Mouse (Mus musculus) frontal cortex, postnatal 10 days (tissue): Measurements from ENCODE around the gene Fam32a.

Experiments
- DNase-seq, 2 experiments: peaks; one replicate each; pipeline ENCODE4 v3.0.0; 2022; ENCODE audit warnings: low spot score in 2 of 2, mixed read lengths in 1 of 2

Fam32a gene

GRCm38 (mm10) chr8:72240403-72240763 lies 20.9 kb downstream of the Fam32a start:
- no peak for DNase-seq

DNA sequence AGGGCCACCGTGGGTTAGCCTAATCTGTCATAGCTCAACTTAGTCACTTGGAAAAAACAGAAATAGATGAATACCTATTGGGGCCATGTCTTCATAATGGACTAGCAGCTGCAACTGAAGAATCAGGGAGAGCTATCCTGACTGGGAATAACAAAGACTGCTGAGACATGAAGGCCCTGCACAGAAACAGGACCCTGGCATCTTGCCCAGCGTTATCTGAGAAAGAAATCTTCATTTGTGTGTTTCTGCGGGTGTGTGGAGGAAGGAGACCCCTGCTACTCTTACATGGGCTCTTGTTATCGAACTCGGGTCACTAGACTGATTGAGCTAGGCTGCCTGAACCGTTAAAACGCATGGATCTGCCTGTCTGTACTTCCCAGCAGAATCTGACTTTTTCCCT lies 21.4 kb downstream of the Fam32a start:
- no peak for DNase-seq

- no peak for DNase-seq
Observed at GRCm38 (mm10) chr8:72242226-72242625, 22.7 kb downstream of the Fam32a start.

GRCm38 (mm10) chr8:72244610-72245009 lies 25.1 kb downstream of the Fam32a start:
- no peak for DNase-seq

DNA sequence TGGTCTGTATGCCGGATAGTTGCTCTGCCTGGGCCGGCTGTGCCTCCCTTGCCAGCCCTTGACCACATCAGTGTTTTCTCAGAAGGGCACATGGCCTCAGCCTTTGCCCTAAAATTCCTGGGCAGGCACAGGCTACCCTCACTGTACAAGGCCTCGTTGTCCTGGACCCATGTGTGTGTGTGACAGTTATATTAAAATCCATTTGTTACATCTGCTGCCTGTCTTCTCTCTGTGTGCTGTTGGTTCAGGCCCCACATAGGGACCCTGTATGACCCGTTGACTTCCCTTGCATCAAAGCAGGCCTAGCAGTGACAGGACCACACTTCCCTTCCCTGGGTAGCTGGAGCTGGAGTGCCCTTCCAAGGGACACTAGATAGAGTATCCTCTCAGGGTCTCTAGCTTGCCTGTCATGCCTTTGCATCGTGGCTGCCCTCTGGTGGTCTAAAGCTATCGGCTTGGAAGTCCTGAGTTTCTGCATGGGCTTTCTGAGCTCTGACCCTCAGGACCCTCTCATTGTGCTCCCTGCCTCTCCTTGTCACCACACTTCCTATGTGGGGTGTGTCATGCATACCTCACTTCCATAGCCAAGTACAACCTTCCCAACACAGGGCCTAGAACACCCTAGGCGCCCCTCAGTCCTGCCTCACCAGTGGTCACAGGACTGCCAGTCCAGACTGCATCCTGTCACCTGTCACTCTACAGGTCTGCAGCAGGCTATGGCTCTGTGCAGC lies 37.8 kb downstream of the Fam32a start:
- peak in 1 of 2 experiments; percentile 47 for DNase-seq

GRCm38 (mm10) chr8:72257902-72258238 lies 38.3 kb downstream of the Fam32a start:
- DNase-seq: no peak

- DNase-seq: no peak
Observed at GRCm38 (mm10) chr8:72259862-72260261, 40.3 kb downstream of the Fam32a start.

- DNase-seq: no peak
Observed at GRCm38 (mm10) chr8:72260585-72260984, 41.1 kb downstream of the Fam32a start.

DNA sequence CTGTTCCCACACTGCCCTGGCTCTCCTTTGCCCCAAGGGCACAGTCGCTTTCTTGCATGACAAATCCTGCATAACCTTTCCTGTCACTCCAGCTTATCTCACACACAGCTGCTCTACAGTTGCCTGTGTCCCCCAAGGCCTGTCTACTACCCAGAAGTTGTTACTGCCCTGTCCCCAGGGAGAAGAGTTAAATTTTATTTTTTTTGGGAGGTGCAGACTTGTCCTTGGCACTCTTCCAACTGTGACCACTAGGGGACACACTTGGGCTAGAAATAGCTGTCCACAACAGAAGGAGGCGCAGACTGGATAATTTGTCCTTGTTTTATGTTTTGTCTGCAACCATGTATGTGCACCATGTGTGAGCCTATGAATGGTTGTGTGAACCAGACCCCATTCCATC lies 41.5 kb downstream of the Fam32a start:
- peak in 1 of 2 experiments; percentile 46 for DNase-seq

DNA sequence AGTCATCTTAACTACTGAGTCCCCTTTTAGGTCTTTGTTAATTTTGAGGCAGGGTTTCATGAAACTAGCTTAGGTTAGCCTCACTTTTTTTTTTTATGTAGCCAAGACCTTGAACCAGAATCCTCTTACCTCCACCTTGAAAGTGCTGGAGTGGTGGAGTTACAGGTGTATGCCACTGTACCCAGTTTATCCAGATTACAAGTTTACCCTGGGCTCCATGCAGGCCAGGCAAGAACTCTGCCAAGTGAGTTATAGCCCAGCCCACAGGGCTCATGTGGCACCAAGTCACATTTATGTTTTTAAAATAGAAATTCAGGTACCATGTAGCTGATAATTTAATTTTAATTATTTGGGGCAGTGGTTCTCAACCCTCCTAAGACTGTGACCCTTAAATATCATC lies 41.9 kb downstream of the Fam32a start:
- DNase-seq: no peak

GRCm38 (mm10) chr8:72261872-72262271 lies 42.3 kb downstream of the Fam32a start:
- no peak for DNase-seq

- no peak for DNase-seq
Observed at GRCm38 (mm10) chr8:72262756-72263155, 43.2 kb downstream of the Fam32a start.

DNA sequence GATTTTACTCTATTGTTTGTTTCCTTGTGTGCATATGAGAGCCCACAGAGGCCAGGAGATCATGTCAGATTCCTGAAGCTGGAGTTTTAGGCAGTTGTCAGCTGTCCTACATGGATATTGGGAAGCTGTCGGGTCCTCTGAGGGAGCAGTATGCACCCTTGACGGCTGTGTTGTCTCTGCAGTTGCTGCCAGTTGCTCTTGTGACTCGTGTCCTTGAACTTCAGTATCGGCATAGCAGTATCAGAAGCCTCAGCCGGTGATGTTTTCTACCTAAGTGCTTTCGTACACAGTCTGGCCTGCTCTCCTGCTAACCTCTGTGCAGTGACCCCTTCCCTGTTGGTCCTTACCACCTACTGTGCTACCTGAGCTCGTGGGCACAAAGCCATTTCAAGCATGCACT lies 43.9 kb downstream of the Fam32a start:
- DNase-seq: no peak

DNA sequence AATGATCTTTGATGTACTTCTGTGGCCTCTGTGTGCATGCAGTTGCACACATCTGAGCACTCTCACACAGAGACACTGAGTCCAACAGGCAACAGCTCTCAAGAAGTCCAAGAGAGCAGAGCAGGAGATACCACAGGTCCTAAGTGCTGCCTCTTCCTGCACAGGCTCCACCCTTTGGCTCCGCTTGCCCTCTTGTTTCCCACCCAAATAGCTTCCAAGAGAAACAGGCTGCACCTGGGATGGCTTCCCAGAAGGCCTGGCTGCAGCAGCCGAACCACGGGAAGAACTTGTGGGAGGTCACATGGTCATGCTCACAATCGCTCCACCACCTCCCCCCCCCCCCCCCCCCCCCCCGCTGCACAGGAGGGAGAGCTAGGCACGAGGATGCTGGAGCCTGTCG lies 45.8 kb downstream of the Fam32a start:
- DNase-seq: no peak

- no peak for DNase-seq
Observed at GRCm38 (mm10) chr8:72266671-72267070, 47.1 kb downstream of the Fam32a start.

DNA sequence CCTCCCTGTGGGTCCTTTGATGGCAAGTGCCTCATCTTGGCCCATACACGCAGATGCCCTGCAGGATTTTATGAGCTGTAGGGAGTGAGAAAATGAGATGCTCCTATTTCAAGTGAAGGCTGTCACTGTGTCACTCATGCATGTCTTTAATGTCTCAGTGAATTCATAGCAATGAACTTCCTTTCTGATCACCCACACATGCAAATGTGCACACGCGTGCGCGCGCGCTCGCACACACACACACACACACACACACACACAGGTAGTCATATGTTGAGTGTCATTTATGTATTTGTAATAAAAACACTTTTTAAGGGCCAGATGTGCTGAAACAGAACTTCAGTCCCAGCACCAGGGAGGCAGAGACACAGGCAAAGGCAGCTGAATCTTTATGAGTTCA lies 47.6 kb downstream of the Fam32a start:
- no peak for DNase-seq

DNA sequence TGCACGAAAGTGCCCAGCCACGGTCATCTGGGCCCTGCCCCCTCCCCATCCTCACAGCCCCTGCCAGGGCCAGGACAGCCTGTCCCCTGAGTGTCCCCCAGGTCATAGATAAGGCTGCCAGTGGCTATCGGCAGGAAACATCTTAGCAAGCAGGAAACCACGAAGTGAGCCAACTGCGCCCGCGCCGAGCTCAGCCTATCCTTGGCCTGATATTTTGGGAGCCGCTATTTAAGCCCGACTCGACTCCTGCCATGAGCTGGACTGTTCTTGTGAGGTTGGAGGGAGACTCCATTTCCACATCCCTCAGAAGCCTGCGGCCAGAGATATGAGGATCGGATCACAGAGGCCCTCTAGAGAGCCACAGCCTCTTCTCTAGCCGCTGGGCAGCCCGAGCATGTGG lies 48.8 kb downstream of the Fam32a start:
- DNase-seq: peak in 1 of 2 experiments; percentile 38

DNA sequence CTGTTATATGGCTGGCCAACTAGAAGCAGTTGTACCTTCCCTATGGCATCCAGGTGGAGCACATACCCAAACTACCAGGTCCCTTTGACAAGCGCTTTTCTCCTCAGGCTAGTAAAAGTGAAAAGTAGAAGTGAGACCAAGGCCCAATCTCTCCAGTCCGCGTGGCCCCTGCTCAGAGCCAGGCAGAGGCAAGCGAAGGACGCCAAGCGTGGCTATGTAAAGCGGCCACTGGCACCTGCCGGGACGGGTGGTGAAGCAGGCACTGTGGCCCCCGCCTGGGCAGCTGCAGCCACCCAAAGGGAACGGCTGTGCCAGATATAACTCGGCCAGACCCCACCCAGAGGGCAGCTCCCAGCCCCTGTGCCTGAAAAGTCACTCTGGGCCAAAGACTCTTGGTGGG lies 51.1 kb downstream of the Fam32a start:
- DNase-seq: no peak

GRCm38 (mm10) chr8:72271051-72271660 lies 51.6 kb downstream of the Fam32a start:
- DNase-seq: no peak

DNA sequence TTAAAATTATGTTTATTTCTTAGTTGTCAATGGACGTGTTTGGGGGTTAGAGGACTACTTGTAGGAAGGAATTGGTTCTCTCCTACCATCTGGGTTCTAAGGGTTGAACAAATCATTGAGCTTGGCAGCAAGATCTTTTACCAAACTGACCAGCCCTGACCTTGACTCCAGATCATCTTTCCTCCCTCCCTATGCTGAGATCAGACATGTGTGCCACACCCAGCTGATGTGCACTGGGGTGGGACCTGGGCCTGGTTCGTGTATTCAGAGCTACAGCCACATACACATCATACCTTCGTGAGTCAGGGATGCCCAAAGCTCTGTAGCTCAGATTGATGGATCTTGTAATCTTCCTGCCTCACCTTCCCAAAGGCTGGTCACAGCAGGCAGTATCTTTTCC lies 52.2 kb downstream of the Fam32a start:
- no peak for DNase-seq

GRCm38 (mm10) chr8:72272361-72272760 lies 52.8 kb downstream of the Fam32a start:
- DNase-seq: peak; percentile 54 to 56

DNA sequence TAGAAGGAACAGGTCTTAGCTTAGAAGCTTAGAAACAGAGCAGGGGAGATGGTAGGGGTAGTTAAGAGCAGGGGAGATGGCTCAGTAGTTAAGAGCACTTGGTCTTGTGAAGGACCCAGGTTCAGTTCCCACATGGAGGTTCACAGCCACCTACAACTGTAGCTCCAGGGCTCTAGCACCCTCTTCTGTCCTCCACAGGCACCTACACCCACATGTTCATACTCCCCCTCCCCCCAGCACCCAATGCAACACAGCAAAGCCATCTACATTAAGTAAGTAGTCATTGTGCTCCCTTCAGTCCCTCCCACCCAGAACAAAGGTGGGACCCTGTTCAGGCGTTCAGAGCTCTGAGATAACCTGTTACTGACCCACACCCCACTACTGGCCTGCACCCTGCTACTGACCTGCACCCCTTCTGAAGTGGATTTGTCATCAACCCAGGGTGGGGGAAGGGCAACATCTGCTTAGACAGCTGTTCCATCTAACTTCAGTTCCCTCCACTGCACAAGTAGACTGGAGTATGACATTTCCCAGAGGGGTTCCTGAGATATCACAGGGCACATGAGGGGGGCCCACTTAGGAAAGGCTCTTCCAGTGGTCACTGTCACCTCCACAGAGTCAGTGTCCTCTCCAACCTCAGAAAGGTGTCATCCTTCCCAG lies 53.7 kb downstream of the Fam32a start:
- no peak for DNase-seq

GRCm38 (mm10) chr8:72273807-72274206 lies 54.3 kb downstream of the Fam32a start:
- DNase-seq: no peak
